Mouse (Mus musculus): ENCODE results near the gene Zfp651.

Gene Zfp651

DNA sequence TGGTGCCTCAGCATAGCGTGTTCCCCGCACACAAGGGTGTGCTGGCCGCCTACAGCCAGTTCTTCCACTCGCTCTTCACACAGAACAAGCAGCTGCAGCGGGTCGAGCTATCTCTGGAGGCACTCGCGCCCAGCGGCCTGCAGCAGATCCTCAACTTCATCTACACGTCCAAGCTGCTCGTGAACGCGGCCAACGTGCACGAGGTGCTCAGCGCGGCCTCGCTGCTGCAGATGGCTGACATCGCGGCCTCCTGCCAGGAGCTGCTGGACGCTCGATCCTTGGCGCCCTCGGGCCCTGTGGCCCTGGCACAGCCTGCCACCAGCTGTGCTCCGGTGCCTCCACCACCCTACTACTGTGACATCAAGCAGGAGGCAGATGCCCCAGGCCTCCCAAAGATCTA, 3.6 kb downstream of the Zfp651 start:
- no peak for DNase-seq (ENCODE audit: low read depth)

DNA sequence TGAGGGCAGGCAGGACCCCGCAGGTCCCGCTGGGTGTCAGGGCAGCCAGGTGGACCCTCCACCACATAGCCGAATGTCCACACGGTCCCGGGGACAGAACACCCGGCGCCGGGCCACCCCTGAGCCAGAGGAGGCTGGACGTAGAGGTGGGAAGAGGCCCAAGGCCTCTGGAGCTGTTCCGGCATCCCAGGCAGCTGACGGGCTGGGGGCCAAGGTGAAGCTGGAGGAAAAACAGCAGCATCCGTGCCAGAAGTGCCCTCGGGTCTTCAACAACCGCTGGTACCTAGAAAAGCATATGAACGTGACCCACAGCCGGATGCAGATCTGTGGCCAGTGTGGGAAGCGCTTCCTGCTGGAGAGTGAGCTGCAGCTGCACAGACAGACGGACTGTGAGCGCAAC, 4.6 kb downstream of the Zfp651 start:
- no peak for DNase-seq (ENCODE audit: low read depth)

DNA sequence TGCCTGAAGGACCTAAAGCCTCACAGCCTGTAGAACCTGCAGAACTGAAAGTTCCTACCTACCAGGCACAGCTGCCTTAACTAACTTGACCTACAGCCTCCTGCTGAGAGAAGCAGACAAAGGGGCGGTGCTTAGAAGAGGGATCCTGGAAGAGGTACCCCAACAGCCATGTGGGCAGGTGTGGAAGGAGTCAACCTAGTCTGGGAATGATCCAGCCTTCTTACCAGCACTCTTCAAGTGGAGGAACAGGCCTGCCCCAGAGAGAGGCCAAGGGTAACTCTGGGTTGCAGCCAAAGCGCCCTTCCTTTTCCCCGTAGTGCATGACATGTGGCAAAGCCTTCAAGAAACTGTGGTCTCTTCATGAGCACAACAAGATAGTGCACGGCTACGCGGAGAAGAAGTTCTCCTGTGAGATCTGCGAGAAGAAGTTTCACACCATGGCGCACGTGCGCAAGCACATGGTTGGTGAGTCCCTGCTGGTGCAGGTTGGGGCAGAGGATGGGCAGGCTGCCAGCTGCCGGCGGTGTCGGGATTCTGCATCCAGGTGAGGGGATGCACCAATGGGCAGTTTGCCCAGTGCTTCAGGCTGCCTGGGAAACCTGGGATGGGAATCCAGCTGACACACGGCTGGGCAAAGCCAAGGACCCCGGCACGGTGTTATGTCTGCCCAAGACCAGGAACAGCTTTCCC, 6.2 kb downstream of the Zfp651 start:
- DNase-seq (ENCODE audit: low read depth), result no peak

DNA sequence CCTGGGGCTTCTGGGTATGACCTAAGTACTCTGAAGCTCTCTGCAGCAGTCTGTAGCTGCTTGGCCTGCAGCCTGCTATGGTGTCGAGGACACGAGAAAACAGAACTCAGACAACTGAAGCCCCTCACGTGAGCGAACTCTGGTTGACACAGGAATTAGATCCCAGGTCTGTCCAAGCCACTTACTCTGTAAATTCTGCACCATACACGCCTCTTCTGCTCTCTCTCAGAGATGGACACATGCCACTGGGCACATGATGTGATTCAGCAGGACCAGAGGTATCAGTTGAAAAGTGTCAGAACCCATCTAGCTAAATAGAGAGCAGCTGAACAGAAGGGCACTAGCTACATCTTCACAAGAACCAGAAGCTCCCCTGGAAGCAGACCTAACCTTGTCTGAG, 13.3 kb downstream of the Zfp651 start:
- DNase-seq (ENCODE audit: low read depth), result no peak

DNA sequence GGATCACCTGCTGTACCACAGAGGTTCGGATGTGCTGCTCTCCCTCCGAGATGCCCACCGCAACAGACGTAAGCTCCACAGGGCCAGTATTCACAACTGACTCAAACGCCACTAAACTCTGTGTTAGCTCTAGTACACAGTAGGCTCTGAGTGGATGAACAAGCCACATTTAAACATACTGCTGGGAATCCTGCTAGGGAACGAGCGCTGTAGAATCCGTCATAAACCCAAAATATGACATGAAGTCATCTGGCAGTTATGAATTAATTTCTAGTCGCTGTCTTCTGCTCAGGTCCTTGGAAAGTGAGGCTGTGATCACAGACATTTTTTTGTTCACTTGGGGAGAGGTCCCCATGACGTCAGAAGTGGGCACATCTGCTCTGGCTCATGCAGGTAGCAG, 16.8 kb downstream of the Zfp651 start:
- DNase-seq (ENCODE audit: low read depth), result no peak

DNA sequence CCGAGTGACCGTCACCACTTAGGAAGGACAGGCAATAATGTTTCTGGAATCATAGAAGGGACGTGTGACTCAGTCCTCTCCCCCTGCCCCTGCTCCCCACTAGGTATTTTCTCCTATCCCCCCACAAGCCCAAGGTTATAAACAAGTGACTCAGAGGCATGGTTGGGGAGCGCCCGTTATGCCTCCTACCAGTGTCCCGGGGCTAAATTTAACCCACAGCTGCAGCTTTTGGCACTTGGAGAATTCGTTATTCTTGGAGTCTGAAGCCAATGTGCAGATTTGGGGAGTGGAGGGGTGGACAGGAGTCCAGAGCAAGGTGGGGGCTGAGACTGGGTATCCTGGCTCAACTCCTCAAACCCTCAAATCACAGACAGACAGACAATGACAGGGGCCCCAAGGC, 17.4 kb downstream of the Zfp651 start:
- no peak for DNase-seq (ENCODE audit: low read depth)

DNA sequence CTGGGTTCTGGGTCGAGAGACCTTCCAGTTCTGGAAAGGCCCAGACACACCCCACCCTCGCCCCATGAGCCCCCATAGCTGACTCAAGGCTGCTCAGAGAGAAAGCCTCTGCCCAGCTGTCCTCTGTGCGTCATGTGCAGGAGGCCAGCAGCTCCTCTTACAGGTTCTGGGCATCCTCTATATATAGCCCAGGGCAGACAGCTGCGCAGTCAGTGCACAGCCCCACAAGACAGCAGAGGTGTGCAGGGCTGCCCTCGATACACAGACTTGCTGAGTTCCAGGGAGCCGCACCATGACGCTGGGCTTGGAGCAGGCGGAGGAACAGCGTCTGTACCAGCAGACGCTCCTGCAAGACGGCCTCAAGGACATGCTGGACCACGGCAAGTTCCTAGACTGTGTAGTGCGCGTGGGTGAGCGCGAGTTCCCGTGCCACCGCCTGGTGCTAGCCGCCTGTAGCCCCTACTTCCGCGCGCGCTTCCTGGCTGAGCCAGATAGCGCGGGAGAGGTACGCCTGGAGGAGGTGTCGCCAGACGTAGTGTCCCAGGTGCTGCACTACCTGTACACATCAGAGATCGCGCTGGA, 18.4 kb downstream of the Zfp651 start, which contains the start of gene Klhl40:
Gene Klhl40 (plus strand): TSS at position 124 of the 582 bp plus-strand sequence.
- DNase-seq (ENCODE audit: low read depth), result no peak

DNA sequence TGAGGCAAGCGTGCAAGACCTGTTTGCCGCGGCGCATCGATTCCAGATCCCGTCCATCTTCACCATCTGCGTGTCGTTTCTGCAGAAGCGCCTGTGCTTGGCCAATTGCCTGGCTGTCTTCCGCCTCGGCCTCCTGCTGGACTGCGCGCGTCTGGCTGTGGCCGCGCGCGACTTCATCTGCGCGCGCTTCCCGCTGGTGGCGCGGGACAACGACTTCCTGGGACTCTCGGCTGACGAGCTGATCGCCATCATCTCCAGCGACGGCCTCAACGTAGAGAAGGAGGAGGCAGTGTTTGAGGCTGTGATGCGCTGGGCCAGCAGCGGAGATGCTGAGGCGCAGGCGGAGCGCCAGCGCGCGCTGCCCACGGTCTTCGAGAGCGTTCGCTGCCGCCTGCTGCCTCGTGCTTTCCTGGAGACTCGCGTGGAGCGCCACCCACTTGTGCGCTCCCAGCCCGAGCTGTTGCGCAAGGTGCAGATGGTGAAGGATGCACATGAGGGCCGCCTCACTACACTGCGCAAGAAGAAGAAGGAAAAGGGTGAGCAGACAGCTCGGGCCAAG, 19.0 kb downstream of the Zfp651 start:
- no peak for DNase-seq (ENCODE audit: low read depth)

DNA sequence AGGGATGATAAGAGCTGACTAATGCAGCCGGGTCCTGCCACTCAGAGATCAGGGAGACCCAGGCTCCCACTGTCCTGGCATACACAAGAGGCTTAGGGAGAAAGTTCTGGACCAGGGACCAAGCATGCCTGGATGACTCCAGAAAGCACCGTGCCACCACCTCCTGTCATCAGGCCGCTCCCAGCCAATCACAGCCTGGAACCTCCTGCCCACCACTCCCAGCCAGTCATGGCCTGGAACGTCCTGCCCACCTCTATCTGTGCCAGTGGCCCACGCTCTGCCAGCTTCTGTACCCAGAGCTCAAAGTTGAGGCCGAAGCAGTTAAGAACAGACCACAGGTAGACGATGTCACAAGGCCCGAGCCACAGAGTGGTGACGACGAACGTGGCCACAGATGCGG, 25.7 kb downstream of the Zfp651 start:
- no peak for DNase-seq (ENCODE audit: low read depth)

DNA sequence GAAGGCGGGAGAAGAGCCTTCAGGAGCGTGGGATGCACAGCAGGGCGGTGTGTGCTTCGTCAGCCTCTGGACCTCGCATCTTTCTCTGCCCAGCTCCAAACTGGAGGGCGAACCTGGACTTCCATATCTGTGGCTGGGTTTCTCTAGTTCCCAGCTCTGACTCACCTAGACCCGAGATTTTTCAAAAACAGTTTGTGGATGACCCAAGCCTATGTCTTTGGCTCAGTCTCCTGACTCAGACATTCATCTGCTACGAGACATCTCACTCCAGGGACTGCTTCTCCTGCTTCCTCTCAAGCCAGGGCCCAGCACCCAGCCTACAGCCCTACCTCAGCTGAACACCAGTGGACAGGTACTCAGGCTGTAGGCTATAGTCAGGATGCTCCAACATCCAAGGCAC, 26.1 kb downstream of the Zfp651 start:
- no peak for DNase-seq (ENCODE audit: low read depth)

DNA sequence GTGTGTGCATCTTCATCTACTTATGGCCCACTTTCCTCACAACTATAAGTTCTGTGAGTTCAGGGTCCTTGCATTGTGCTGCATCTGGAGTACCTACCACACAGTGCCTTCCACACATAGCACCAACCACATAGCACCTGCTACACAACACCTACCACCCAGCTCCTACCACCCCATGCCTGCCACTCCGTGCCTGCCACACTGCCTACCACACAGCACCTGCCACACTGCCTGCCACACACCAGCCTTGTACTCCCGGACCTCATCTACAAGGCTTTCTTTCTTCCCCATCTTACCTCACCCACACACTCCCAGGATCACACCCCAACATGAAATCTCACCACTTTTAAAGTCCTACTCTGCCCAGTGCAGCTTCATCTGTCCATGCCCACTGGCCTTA, 27.2 kb downstream of the Zfp651 start:
- no peak for DNase-seq (ENCODE audit: low read depth)

DNA sequence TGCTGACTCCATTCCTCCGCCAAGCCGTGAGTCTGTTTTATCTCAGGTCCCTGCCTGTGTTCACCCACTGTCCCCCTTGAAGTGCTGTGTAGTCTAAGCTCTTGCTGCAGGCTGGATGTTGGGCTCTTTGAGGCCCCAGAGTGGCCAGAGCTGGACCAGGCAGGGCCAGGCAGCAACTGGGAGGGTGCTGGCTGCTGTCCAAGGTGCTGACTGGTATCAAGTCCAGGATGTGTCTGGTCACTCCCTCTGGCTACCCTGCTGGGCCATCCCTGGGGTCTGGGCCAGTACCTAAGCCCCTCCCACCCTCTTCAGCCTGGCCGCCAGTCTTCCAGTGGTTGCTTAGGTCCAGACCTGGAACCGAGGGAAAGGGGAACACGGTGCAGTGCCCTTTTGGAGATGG, 32.1 kb downstream of the Zfp651 start:
- DNase-seq (ENCODE audit: low read depth), result no peak

DNA sequence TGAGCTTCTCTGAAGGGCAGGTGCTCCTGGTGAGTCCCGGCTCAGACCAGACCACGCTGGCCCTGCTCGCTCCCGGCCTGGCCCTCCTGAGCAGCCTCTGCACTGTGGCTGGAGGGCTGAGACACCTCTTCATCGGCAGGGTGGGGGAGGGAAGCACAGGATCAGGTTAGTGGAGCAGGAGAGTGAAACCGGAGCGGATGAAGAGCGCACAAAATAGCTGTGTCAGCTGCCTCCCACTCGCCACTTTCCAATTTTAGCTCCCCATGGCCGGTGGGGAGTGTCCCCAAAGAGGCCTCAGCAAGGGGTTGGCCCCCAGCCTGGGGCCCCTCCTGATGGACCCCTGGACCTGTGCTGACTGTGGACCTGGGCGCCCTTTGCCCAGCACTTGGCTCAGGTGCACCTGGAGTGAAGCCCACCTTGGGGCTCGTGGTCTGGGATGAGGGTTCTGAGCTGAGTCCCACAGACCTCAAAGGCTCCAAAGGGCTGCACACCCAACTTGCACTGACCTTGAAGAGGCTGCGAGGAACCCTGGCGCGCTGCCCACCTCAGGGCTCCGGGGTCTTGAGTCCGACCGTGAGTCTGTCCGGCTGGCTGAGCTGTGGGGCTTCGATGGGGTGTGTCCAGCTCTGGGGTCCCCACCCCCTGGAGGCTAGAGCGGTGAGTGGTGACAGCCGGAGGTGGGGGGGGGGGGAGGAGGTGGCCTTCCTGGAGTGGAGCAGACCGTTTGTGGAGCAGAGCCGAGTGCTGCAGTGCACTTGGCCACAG, 32.8 kb downstream of the Zfp651 start, which contains the start of gene Hhatl:
Gene Hhatl (minus strand): TSS at position 751 of the 765 bp plus-strand sequence.
- DNase-seq (ENCODE audit: low read depth), result no peak

DNA sequence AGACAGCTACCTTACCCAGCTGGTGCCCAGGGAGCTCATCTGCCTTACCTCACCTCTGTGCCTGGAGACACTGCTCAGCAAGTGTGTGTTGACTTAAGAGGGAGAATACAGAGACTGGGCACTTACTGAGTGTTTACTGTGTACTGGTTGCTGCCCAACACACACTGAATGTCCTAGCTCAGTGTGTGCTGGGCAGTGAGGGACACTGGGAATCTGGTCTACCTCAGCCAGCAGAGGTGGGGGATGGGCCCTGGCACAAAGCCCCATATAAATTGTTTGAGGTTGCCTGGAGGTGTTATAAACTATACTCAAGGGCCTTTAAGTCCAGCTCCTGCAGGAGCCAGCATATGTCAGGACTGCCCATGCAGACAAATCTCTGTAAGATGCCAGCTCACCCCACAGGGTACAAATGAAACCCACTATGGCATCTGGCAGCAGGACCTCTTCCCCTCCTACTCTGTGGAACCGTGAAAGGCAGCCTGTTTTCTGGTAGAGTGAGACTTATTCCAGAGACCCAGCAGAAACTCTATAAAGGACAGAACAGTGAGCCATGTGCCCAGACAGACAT, 35.9 kb downstream of the Zfp651 start:
- DNase-seq (ENCODE audit: low read depth), result no peak

DNA sequence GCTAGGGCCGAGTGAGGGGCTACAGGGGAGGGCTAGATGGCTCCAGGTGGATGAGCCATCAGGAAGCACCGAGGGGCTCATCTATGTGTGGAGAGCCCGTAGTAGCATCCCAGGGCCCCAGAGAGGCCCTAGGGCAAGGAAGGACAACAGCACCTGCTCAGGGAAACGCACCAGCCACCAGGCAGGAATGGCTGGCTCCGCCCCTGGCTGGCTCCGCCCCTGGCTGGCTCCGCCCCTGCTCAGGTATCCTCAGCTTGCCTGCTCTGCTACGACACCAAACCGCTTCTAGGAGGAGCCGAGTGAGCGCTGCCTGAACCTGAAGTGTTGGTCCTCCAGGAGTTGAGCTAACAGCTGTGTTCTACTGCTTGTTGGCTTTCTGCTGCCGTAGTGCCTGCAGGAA, 38.6 kb downstream of the Zfp651 start:
- DNase-seq (ENCODE audit: low read depth), result no peak

DNA sequence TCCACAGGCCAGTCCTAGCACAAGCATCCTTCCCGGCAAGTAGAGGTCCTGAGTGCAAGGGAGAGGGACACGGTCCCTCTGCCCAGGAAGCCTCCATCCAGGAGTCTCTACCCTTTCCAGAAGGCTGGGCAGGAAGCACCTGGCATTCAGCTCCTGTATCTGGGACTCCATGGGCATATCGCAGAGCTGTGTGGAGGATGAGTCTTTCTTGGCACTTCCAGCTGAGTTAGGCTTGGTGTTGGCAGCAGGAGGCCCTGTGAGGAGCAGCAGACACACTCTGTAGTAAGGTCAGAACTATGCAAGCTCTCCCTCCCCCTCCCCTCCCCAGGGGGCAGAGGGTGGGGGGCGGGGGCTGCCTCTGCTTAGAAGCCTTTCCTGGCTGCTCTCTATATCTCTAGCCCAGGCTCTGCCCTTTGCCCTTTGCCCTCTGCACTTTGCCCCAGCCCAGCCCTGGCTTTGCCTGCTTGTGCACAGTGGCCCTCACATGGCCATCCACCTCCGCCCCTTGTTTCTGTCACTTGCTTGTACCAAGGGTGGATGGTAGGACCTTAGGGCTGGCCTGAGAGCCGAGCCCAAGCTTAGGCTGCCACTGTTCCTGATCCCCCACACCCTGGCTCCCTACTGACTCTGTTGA, 39.9 kb downstream of the Zfp651 start:
- DNase-seq (ENCODE audit: low read depth), result no peak

DNA sequence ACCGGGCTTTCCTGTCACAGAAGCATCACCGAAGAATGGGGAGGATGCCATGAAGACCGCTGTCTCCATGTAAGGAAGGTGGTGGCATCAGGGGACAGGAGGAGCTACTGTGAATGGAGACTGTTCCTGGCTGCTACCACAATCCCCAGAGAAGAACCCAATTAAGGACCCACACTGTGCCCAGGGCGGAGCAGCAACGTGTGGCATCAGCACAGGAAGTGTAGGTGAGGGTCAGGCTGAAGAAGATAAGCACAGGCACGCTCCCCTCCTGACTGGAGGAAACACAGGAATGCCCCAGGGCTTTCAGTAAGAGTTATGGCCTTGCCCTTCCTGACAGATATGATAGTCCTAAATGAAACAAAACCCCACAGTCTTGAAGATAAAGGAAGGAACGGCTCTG, 43.6 kb downstream of the Zfp651 start:
- no peak for DNase-seq (ENCODE audit: low read depth)

DNA sequence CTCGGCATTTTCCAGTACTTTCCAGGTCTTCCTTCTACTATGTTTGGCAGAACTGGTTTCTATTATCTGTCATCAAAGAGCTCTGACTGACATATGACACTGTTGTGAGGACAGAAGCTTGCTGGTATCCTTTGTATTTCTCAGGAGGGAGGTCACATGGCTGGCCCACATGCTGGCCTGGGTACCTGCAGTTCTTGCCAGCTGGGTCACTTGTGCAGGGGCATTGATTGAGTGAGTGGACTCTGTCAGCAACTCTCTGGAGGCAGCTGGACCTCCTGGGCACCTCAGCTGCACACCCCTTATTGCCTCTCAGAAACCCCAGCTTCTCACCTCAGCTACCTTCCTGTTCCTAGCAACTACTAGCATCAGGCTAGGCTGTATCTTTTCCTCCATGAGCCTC, 48.4 kb downstream of the Zfp651 start:
- no peak for DNase-seq (ENCODE audit: low read depth)

DNA sequence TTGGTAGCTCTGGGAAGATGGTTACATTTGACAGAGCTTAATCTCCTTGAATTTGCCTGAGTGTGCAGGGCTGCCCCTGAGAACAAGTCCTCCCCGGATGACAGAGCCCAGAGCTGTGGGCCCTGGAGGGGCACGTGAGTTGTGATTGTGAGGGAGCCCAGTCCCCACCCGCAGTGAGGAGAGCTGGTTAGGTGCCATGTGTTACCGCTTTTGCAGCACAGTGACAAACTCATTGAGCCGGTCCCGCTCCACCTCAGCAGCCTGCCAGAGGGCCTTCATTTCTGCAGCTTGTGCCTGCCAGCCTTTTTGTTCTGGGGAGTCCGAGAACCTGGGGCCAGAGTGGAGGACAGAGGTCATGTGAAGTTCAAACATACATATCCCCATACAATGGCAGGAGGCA, 48.8 kb downstream of the Zfp651 start:
- DNase-seq (ENCODE audit: low read depth), result no peak

DNA sequence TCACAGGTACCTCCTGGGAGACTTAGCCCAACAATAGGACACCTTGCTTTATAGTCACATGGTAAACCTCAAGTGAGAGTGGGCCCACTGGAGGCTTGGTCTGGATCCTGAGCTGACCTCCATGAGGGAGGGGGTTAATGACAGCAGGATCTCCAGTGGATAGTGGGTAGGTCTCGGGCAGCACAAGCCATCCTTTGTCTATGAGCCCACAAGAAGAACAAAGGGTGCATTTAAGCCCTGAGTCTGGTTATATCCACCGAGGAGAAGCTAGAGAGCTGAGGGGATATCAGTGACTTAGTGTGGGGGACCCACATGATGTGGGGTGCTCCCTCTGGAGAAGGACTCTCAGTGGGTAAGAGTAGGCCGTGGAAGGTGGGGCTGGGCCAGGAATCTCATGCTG, 49.4 kb downstream of the Zfp651 start:
- no peak for DNase-seq (ENCODE audit: low read depth)

DNA sequence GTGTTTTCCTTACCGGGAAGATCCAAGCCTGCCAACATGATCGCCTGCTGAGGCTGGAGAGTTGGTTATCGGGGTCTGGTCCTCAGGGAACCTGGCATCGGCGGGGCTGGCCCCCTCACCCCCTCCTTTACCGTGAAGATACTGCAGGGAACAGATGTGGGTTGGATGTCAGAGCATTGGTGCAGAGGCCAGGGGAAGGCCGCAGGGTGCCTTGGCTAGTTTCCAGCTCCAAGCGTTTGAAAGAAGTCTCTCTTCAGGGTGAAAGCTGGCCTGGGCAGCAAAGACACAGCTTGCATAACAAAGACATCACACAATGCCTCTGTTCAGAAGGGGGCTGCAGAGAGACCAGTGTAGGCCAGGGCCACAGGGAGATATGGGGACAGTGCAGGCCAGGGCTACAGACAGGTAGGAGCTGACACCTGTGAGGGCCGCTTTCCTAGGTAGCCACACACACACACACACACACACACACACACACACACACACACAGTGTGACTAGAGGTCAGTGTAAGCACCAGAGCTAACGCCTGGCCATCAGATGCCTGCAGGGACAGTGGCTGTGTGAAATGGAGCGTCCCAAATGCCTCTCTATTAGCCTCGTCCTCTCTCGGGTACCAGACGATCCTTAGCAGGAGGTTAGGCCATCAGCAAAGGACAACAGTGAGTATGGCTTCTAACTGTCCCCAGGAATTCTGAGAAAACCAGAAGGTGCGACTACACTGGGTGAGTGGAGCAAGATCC, 51.1 kb downstream of the Zfp651 start:
- no peak for DNase-seq (ENCODE audit: low read depth)
